In genomic region chr8:10439595-10440453, GRCm38 (mm10) we compare ENCODE assay signal across 9 mouse cellular contexts.
DNase-seq lines count a peak whose midpoint lies in the region; ATAC-seq and TF ChIP-seq lines count a peak whose summit lies in the region.
"Had no signal": no experiment of that assay in that cellular context is flagged by ENCODE, and none has a peak within 500 bp of the region (broad histone marks: within the 10 kb centered on the region; RNA-seq: fewer than 3 reads in every experiment).

No protein-coding gene starts in this region.

- peaks cover 14% of the 10 kb centered on the region for H3K4me1 ChIP-seq in limb, embryonic 13.5 days
- peaks cover 22% of the 10 kb centered on the region for H3K4me1 ChIP-seq in limb, embryonic 10.5 days
- H3K4me1 ChIP-seq in hindbrain, postnatal 0 days (ENCODE audit: insufficient read depth, low read length): no peaks in the 10 kb centered on the region

- WGBS in limb, embryonic 13.5 days: 31% methylated on average over 16 of the region's 16 CpGs
- WGBS in limb, embryonic 10.5 days: 68% methylated on average over 16 of the region's 16 CpGs
- 43% methylated on average over 16 of the region's 16 CpGs for WGBS in hindbrain, postnatal 0 days

- H3K9me3 ChIP-seq in limb, embryonic 13.5 days: no peaks in the 10 kb centered on the region
- no peaks in the 10 kb centered on the region for H3K9me3 ChIP-seq in limb, embryonic 10.5 days (replicated peaks)
- H3K9me3 ChIP-seq in hindbrain, postnatal 0 days (ENCODE audit: low read length): no peaks in the 10 kb centered on the region

- H3K27ac ChIP-seq in limb, embryonic 13.5 days: 0 out of 2 replicates have a peak overlapping the region, but pooled peaks have one; percentile 6
- no peak overlapping the region for H3K27ac ChIP-seq in limb, embryonic 10.5 days
- H3K27ac ChIP-seq in hindbrain, postnatal 0 days: no peak overlapping the region

- 0 out of 2 replicates have a peak overlapping the region, but pooled peaks have one; percentile 8 for H3K9ac ChIP-seq in limb, embryonic 13.5 days
- H3K9ac ChIP-seq in hindbrain, postnatal 0 days (replicated peaks; ENCODE audit: low read length): no peak overlapping the region

- TF ChIP-seq CTCF in brain, embryonic 14.5 days (IDR thresholded peaks at IDR 0.05; ENCODE audit: borderline replicate concordance, extremely low read depth, insufficient read depth, insufficient read length): peak; percentile 2; the same call in 1 of the 2 replicates
- 0 out of 2 replicates have a peak, but pooled peaks have one; percentile 6 for TF ChIP-seq CTCF in hindbrain, postnatal 0 days (IDR thresholded peaks at IDR 0.05; ENCODE audit: low read depth)

- H3K4me3 ChIP-seq in limb, embryonic 13.5 days: no peak overlapping the region
- no peak overlapping the region for H3K4me3 ChIP-seq in limb, embryonic 10.5 days
- no peak overlapping the region for H3K4me3 ChIP-seq in hindbrain, postnatal 0 days (ENCODE audit: low read length)

- no peak overlapping the region for H3K4me2 ChIP-seq in limb, embryonic 13.5 days (replicated peaks)
- H3K4me2 ChIP-seq in hindbrain, postnatal 0 days (ENCODE audit: low read depth, low read length): no peak overlapping the region

- DNase-seq in embryo, embryonic 11 days: peak; percentile 7
- no peak for DNase-seq in embryo, embryonic 9.5 days (ENCODE audit: extremely low spot score)
- no peak for DNase-seq in limb, embryonic 10.5 days (ENCODE audit: low spot score)
- peak; percentile 81 for DNase-seq in brain, embryonic 14.5 days (ENCODE audit: low read depth)
- peak; percentile 53 for DNase-seq in hindbrain, postnatal 0 days (ENCODE audit: low spot score)
- no peak for DNase-seq in frontal cortex, postnatal 10 days (ENCODE audit: low spot score in 2 of 2)
- DNase-seq: cerebellum, adult 18-20 months had no signal

- ATAC-seq in limb, embryonic 13.5 days (ENCODE audit: low FRiP score, low read depth): no peak
- no peak; the same call in 1 of the 2 replicates for ATAC-seq in hindbrain, postnatal 0 days
- no peak for ATAC-seq in activated CD4-positive, CD25-positive, alpha-beta regulatory T cell, adult 4 months

- no peaks in the 10 kb centered on the region for H3K36me3 ChIP-seq in limb, embryonic 13.5 days
- H3K36me3 ChIP-seq in limb, embryonic 10.5 days: no peaks in the 10 kb centered on the region
- H3K36me3 ChIP-seq in hindbrain, postnatal 0 days (ENCODE audit: insufficient read depth, low read length): peaks cover 4% of the 10 kb centered on the region; the same call in 1 of the 2 replicates

- TF ChIP-seq POLR2A in brain, embryonic 14.5 days (IDR thresholded peaks at IDR 0.05; ENCODE audit: borderline replicate concordance, extremely low read depth, insufficient read depth, insufficient read length, poor library complexity, severe bottlenecking): no peak

- peaks cover 4% of the 10 kb centered on the region; the same call in 1 of the 2 replicates for H3K27me3 ChIP-seq in limb, embryonic 13.5 days
- no peaks in the 10 kb centered on the region; the same call in 1 of the 2 replicates for H3K27me3 ChIP-seq in limb, embryonic 10.5 days (ENCODE audit: low read depth, poor library complexity, severe bottlenecking)
- H3K27me3 ChIP-seq in hindbrain, postnatal 0 days (ENCODE audit: insufficient read depth, low read length): no peaks in the 10 kb centered on the region

Comparison
In these comparisons a context has a peak if more than half of its experiments do, and no peak if none do; other contexts are left out.
1. DNase-seq: peak in embryo, embryonic 11 days (single experiment), brain, embryonic 14.5 days (single experiment) and hindbrain, postnatal 0 days (single experiment); none in embryo, embryonic 9.5 days (single experiment), limb, embryonic 10.5 days (single experiment) and frontal cortex, postnatal 10 days (0 of 2).